Comparison of ENCODE assay signal across 8 mouse cellular contexts in genomic region chr1:20311485-20311884, GRCm38 (mm10).
DNase-seq lines count a peak whose midpoint lies in the region; ATAC-seq lines count a peak whose summit lies in the region.

No protein-coding gene starts in this region.

- no peaks in the 10 kb centered on the region; the same call in 1 of the 2 replicates for H3K27me3 ChIP-seq in forebrain, embryonic 12.5 days
- no peaks in the 10 kb centered on the region for H3K27me3 ChIP-seq in kidney, embryonic 16.5 days (ENCODE audit: insufficient read depth, low read length)
- H3K27me3 ChIP-seq in limb, embryonic 13.5 days: no peaks in the 10 kb centered on the region

- H3K9me3 ChIP-seq in forebrain, embryonic 12.5 days: no peaks in the 10 kb centered on the region
- H3K9me3 ChIP-seq in kidney, embryonic 16.5 days (ENCODE audit: low read length): no peaks in the 10 kb centered on the region
- H3K9me3 ChIP-seq in limb, embryonic 13.5 days: no peaks in the 10 kb centered on the region

- H3K4me3 ChIP-seq in forebrain, embryonic 12.5 days (replicated peaks): no peak overlapping the region
- no peak overlapping the region for H3K4me3 ChIP-seq in kidney, embryonic 16.5 days (ENCODE audit: low read length)
- H3K4me3 ChIP-seq in limb, embryonic 13.5 days: no peak overlapping the region

- ATAC-seq in forebrain, embryonic 12.5 days (ENCODE audit: low FRiP score): peak; percentile 67; the same call in 1 of the 2 replicates
- 0 out of 2 replicates have a peak, but pooled peaks have one; percentile 74 for ATAC-seq in kidney, embryonic 16.5 days (ENCODE audit: low FRiP score, low TSS enrichment)
- peak; percentile 73 for ATAC-seq in limb, embryonic 13.5 days (ENCODE audit: low FRiP score, low read depth)
- no peak for ATAC-seq in erythroblast, adult 5-6 weeks (replicated peaks; ENCODE audit: low FRiP score, poor library complexity, severe bottlenecking)

- 2% methylated on average over 2 of the region's 2 CpGs for WGBS in forebrain, embryonic 12.5 days
- 7% methylated on average over 2 of the region's 2 CpGs for WGBS in kidney, embryonic 16.5 days
- 1% methylated on average over 2 of the region's 2 CpGs for WGBS in limb, embryonic 13.5 days

- no peaks in the 10 kb centered on the region for H3K4me1 ChIP-seq in forebrain, embryonic 12.5 days
- no peaks in the 10 kb centered on the region for H3K4me1 ChIP-seq in kidney, embryonic 16.5 days (ENCODE audit: insufficient read depth, low read length)
- H3K4me1 ChIP-seq in limb, embryonic 13.5 days: no peaks in the 10 kb centered on the region

- H3K4me2 ChIP-seq in forebrain, embryonic 12.5 days: no peak overlapping the region
- no peak overlapping the region for H3K4me2 ChIP-seq in kidney, embryonic 16.5 days (replicated peaks; ENCODE audit: low read depth, low read length)
- H3K4me2 ChIP-seq in limb, embryonic 13.5 days (replicated peaks): no peak overlapping the region

- no peaks in the 10 kb centered on the region for H3K36me3 ChIP-seq in forebrain, embryonic 12.5 days (replicated peaks)
- no peaks in the 10 kb centered on the region for H3K36me3 ChIP-seq in kidney, embryonic 16.5 days (ENCODE audit: insufficient read depth, low read length)
- no peaks in the 10 kb centered on the region for H3K36me3 ChIP-seq in limb, embryonic 13.5 days

- DNase-seq in testis, postnatal 10 days (ENCODE audit: low spot score): peak; percentile 66
- DNase-seq in testis, postnatal 14 days (ENCODE audit: low spot score): no peak
- peak; percentile 2 to 52 for DNase-seq in adrenal gland, postnatal 36 days
- peak; percentile 35 for DNase-seq in retina, postnatal 7 days (ENCODE audit: low read depth, low spot score)

- no peak overlapping the region for H3K27ac ChIP-seq in forebrain, embryonic 12.5 days
- no peak overlapping the region for H3K27ac ChIP-seq in kidney, embryonic 16.5 days (ENCODE audit: low read length)
- H3K27ac ChIP-seq in limb, embryonic 13.5 days: no peak overlapping the region

- H3K9ac ChIP-seq in forebrain, embryonic 12.5 days: no peak overlapping the region
- H3K9ac ChIP-seq in kidney, embryonic 16.5 days (replicated peaks; ENCODE audit: low read length): no peak overlapping the region
- H3K9ac ChIP-seq in limb, embryonic 13.5 days: no peak overlapping the region
